In the genomic region with DNA sequence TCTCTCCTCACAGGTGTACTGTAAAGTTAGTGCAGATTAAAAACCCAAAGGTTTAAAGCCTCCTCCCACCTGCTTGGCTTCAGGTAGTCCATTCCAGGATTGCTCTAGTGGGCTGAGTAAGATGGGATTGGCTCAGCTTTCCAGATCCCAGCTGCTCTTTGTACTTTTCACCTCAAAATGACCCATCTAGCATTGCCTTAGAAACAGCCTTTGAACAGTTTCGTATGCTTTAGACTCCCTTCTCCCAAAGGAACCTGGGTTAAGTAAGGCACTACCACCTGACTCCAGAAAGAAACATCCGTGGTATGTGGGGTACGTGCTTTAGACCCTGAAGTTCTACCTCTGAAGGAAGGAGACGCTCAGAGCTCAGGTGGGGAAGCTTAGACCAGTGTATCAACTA, we compare ENCODE assay signal across 14 mouse cellular contexts. TPM values are rescaled to one million over a fixed set of nuclear protein-coding genes. Genes with fewer than 3 reads are reported as not detected.
DNase-seq lines count a peak whose midpoint lies in the region; ATAC-seq and TF ChIP-seq lines count a peak whose summit lies in the region.
"Had no signal": no experiment of that assay in that cellular context is flagged by ENCODE, and none has a peak within 500 bp of the region (broad histone marks: within the 10 kb centered on the region; RNA-seq: fewer than 3 reads in every experiment).

No protein-coding gene starts in this region.

- TF ChIP-seq POLR2A in kidney, adult 2 months (IDR thresholded peaks at IDR 0.05; ENCODE audit: low read depth, low read length) = no peak

- DNase-seq in kidney, adult 2 months = peak; percentile 88
- DNase-seq in kidney, postnatal 4 days = no peak
- peak; percentile 89 for DNase-seq in kidney, adult 9 months
- DNase-seq in yolk sac, embryonic 10.5 days (ENCODE audit: low spot score) = peak; percentile 73
- DNase-seq in MN1 (ENCODE audit: low spot score) = no peak
- no peak for DNase-seq in B cell, adult 2 months
- DNase-seq: cerebellum, adult 9-10 months; forebrain, postnatal 0 days; heart, postnatal 4 days; thymus, postnatal 36 days had no signal

- peak overlapping the region; percentile 27 for H3K9ac ChIP-seq in neural tube, embryonic 13.5 days
- H3K9ac ChIP-seq: embryonic facial prominence, embryonic 13.5 days; forebrain, postnatal 0 days had no signal

- no peaks in the 10 kb centered on the region for H3K9me3 ChIP-seq in neural tube, embryonic 13.5 days
- H3K9me3 ChIP-seq: embryonic facial prominence, embryonic 13.5 days had no signal

- no peak for TF ChIP-seq CTCF in kidney, adult 2 months (conservative IDR thresholded peaks at IDR 0.05; ENCODE audit: insufficient read depth, insufficient read length, low read depth, low read length)

- 28% methylated on average over 4 of the region's 4 CpGs for WGBS in kidney, adult 2 months
- WGBS in neural tube, embryonic 13.5 days = 61% methylated on average over 4 of the region's 4 CpGs

- H3K4me3 ChIP-seq in kidney, adult 2 months (ENCODE audit: insufficient read depth, low read depth, low read length) = peak overlapping the region; percentile 33
- peak overlapping the region; percentile 10; the same call in 1 of the 2 replicates for H3K4me3 ChIP-seq in neural tube, embryonic 13.5 days
- H3K4me3 ChIP-seq: embryonic facial prominence, embryonic 13.5 days had no signal

- H3K4me1 ChIP-seq in kidney, adult 2 months (ENCODE audit: control insufficient read depth, insufficient read depth, low read length) = peaks cover 54% of the 10 kb centered on the region
- peaks cover 33% of the 10 kb centered on the region for H3K4me1 ChIP-seq in neural tube, embryonic 13.5 days (replicated peaks)

- H3K4me2 ChIP-seq in neural tube, embryonic 13.5 days = peak overlapping the region; percentile 45
- H3K4me2 ChIP-seq: embryonic facial prominence, embryonic 13.5 days had no signal

- no peaks in the 10 kb centered on the region for H3K27me3 ChIP-seq in kidney, adult 2 months (replicated peaks; ENCODE audit: control insufficient read depth, insufficient read depth, low read length)
- H3K27me3 ChIP-seq in neural tube, embryonic 13.5 days = peaks cover 54% of the 10 kb centered on the region

- no peaks in the 10 kb centered on the region for H3K36me3 ChIP-seq in kidney, adult 2 months (ENCODE audit: control insufficient read depth, insufficient read depth, low read length)
- H3K36me3 ChIP-seq in neural tube, embryonic 13.5 days = no peaks in the 10 kb centered on the region
- H3K36me3 ChIP-seq: embryonic facial prominence, embryonic 13.5 days had no signal

- no peak for ATAC-seq in neural tube, embryonic 13.5 days (ENCODE audit: low read depth)
- ATAC-seq: forebrain, postnatal 0 days had no signal

- H3K27ac ChIP-seq in kidney, adult 2 months (ENCODE audit: insufficient read depth, low read depth, low read length) = peak overlapping the region; percentile 98
- H3K27ac ChIP-seq in neural tube, embryonic 13.5 days (replicated peaks) = no peak overlapping the region
- H3K27ac ChIP-seq: embryonic facial prominence, embryonic 13.5 days had no signal

RNA-seq across cellular contexts. Expression of a gene that starts 6.3 kb away (rescaled TPM):
- polyA plus RNA-seq in kidney, adult 2 months (2012; rRNA removed) = 74.3 and 77.6 TPM in 2 replicates
- 53.2 and 58.0 TPM in 2 replicates for polyA plus RNA-seq in neural tube, embryonic 13.5 days (2015; fragmentation: Nextera tagmentation; extraction: Ambion mirVana)
- polyA plus RNA-seq: heart, embryonic 14.5 days; limb, embryonic 14.5 days had no signal

Comparison
In these comparisons a context has a peak if more than half of its experiments do, and no peak if none do; other contexts are left out.
1. DNase-seq: peak in kidney, adult 2 months (single experiment), kidney, adult 9 months (single experiment) and yolk sac, embryonic 10.5 days (single experiment); none in kidney, postnatal 4 days (0 of 2), MN1 (single experiment) and B cell, adult 2 months (0 of 2).